Mouse (Mus musculus): Measurements from ENCODE around the gene Gss. TPM values are rescaled to one million over a fixed set of nuclear protein-coding genes. Genes with fewer than 3 reads are reported as not detected.
A peak's percentile ranks its signal among the peaks of the same experiment; 100 is the strongest.
"Not testable (repeated sequence)": the region's sequence is repeated elsewhere in the genome, so short reads cannot be mapped to it uniquely, and the experiment has no call there.

Gene Gss
- polyA plus RNA-seq, 1 experiment from 2014 or later: 27.7 TPM

- H3K4me2 ChIP-seq (ENCODE audit: low read depth, low read length): no peak overlapping the region
- no peak overlapping the region for H3K27ac ChIP-seq (ENCODE audit: low read length)
- no peaks in the 10 kb centered on the region for H3K36me3 ChIP-seq (ENCODE audit: control insufficient read depth, insufficient read depth, low read length)
- 0 out of 2 replicates have a peak, but pooled peaks cover 5% of the 10 kb centered on the region for H3K4me1 ChIP-seq (replicated peaks; ENCODE audit: control insufficient read depth, insufficient read depth, low read length)
- H3K27me3 ChIP-seq (ENCODE audit: control insufficient read depth, insufficient read depth, low read depth, low read length): no peaks in the 10 kb centered on the region
- H3K4me3 ChIP-seq (ENCODE audit: low read length): no peak overlapping the region
- peak; percentile 49 for ATAC-seq (ENCODE audit: low read depth)
- no peaks in the 10 kb centered on the region for H3K9me3 ChIP-seq (ENCODE audit: control insufficient read depth, low read length)
- 39% methylated on average over 6 of the region's 6 CpGs for WGBS
- no peak overlapping the region for H3K9ac ChIP-seq (ENCODE audit: low read length)
Measured at GRCm38 (mm10) chr2:155540822-155541458, 51.7 kb downstream of the Gss start.

DNA sequence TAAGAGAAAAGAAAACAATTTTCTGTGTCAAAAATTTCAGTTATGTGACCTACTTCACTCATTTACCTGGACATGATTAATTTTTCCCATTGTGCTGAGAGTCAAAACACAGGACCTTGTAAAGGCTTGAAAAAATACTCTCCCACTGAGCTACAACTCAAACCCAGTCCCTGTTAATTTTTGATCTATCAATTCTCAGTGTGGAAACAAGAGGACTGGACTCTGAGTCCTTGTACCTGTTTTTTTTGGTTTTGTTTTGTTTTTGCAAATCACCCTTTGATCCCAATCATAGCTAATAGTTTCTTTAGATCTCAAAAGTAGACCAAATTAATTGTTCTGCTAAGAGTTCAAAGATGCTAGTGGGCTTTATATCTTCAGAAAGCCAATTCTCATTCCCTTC, 52.9 kb downstream of the Gss start:
- no peaks in the 10 kb centered on the region for H3K27me3 ChIP-seq (ENCODE audit: control insufficient read depth, insufficient read depth, low read depth, low read length)
- 0 out of 2 replicates have a peak, but pooled peaks cover 5% of the 10 kb centered on the region for H3K4me1 ChIP-seq (replicated peaks; ENCODE audit: control insufficient read depth, insufficient read depth, low read length)
- no peak overlapping the region for H3K27ac ChIP-seq (ENCODE audit: low read length)
- no peak overlapping the region for H3K4me2 ChIP-seq (ENCODE audit: low read depth, low read length)
- H3K4me3 ChIP-seq (ENCODE audit: low read length): no peak overlapping the region
- H3K9me3 ChIP-seq (ENCODE audit: control insufficient read depth, low read length): no peaks in the 10 kb centered on the region
- H3K36me3 ChIP-seq (ENCODE audit: control insufficient read depth, insufficient read depth, low read length): no peaks in the 10 kb centered on the region
- no peak for ATAC-seq (ENCODE audit: low read depth)
- no peak overlapping the region for H3K9ac ChIP-seq (ENCODE audit: low read length)

- H3K27ac ChIP-seq (ENCODE audit: low read length); H3K36me3 ChIP-seq (ENCODE audit: control insufficient read depth, insufficient read depth, low read length); H3K9me3 ChIP-seq (ENCODE audit: control insufficient read depth, low read length); H3K4me1 ChIP-seq (replicated peaks; ENCODE audit: control insufficient read depth, insufficient read depth, low read length); H3K27me3 ChIP-seq (ENCODE audit: control insufficient read depth, insufficient read depth, low read depth, low read length); H3K9ac ChIP-seq (ENCODE audit: low read length); H3K4me2 ChIP-seq (ENCODE audit: low read depth, low read length); ATAC-seq (ENCODE audit: low read depth): not testable (repeated sequence)
- WGBS: 70% methylated on average over 7 of the region's 19 CpGs
- 0 out of 2 replicates have a peak overlapping the region, but pooled peaks have one; percentile 5 for H3K4me3 ChIP-seq (ENCODE audit: low read length)
Measured at GRCm38 (mm10) chr2:155538463-155539057, 54.0 kb downstream of the Gss start.

DNA sequence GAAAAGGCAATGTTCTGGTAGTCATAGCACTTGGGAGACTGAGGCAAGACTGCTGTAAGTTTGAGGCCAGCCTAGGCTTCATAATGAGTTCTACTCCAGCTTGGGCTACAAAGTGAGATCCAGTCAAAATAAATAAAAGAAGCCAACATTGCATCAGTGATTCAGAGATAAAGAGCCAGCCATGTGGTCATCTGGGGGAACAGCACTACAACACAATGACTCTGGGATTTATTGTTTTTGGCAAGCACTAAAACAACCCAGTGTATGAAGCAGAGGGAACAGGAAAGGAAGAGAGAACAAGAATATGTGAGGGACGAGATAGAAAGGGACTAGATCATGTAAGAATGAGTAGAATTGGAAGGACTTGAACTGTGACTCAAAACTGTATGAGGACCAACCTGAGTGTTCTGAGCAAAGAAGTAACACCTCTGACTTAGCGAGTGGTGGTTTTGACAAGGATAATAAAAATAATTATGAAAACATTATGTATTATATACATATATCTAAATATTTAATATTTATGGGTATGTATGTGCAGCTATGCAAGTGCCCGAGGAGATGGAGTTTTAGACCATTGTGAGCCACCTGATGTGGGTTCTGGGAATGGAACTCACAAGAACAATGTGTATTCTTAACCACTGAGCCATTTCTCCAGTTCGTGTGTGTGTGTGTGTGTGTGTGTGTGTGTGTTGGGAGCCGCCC, 54.7 kb downstream of the Gss start:
- Histone ChIP-seq H3K4me2 (ENCODE audit: low read depth, low read length) (no peak overlapping the region), H3K9me3 (ENCODE audit: control insufficient read depth, low read length) (no peaks in the 10 kb centered on the region), H3K4me3 (ENCODE audit: low read length) (no peak overlapping the region), H3K9ac (ENCODE audit: low read length) (no peak overlapping the region), H3K27me3 (ENCODE audit: control insufficient read depth, insufficient read depth, low read depth, low read length) (no peaks in the 10 kb centered on the region), H3K4me1 (replicated peaks; ENCODE audit: control insufficient read depth, insufficient read depth, low read length) (0 out of 2 replicates have a peak, but pooled peaks cover 5% of the 10 kb centered on the region), H3K27ac (ENCODE audit: low read length) (no peak overlapping the region), H3K36me3 (ENCODE audit: control insufficient read depth, insufficient read depth, low read length) (no peaks in the 10 kb centered on the region)
- ATAC-seq (ENCODE audit: low read depth): no peak
- WGBS: 62% methylated on average over 5 of the region's 5 CpGs

- Histone ChIP-seq H3K27ac (ENCODE audit: low read length) (no peak overlapping the region), H3K4me2 (ENCODE audit: low read depth, low read length) (no peak overlapping the region), H3K9ac (ENCODE audit: low read length) (no peak overlapping the region), H3K36me3 (ENCODE audit: control insufficient read depth, insufficient read depth, low read length) (no peaks in the 10 kb centered on the region), H3K4me3 (ENCODE audit: low read length) (no peak overlapping the region), H3K27me3 (ENCODE audit: control insufficient read depth, insufficient read depth, low read depth, low read length) (no peaks in the 10 kb centered on the region), H3K4me1 (replicated peaks; ENCODE audit: control insufficient read depth, insufficient read depth, low read length) (0 out of 2 replicates have a peak, but pooled peaks cover 5% of the 10 kb centered on the region), H3K9me3 (ENCODE audit: control insufficient read depth, low read length) (no peaks in the 10 kb centered on the region)
- ATAC-seq (ENCODE audit: low read depth): no peak
Measured at GRCm38 (mm10) chr2:155536292-155536691, 56.3 kb downstream of the Gss start.

- H3K27ac ChIP-seq (ENCODE audit: low read length): no peak overlapping the region
- H3K36me3 ChIP-seq (ENCODE audit: control insufficient read depth, insufficient read depth, low read length): no peaks in the 10 kb centered on the region
- H3K4me3 ChIP-seq (ENCODE audit: low read length): no peak overlapping the region
- no peaks in the 10 kb centered on the region for H3K4me1 ChIP-seq (replicated peaks; ENCODE audit: control insufficient read depth, insufficient read depth, low read length)
- H3K9me3 ChIP-seq (ENCODE audit: control insufficient read depth, low read length): no peaks in the 10 kb centered on the region
- no peaks in the 10 kb centered on the region for H3K27me3 ChIP-seq (ENCODE audit: control insufficient read depth, insufficient read depth, low read depth, low read length)
- no peak for ATAC-seq (ENCODE audit: low read depth)
- H3K4me2 ChIP-seq (ENCODE audit: low read depth, low read length): no peak overlapping the region
- WGBS: 41% methylated on average over 5 of the region's 5 CpGs
- no peak overlapping the region for H3K9ac ChIP-seq (ENCODE audit: low read length)
Measured at GRCm38 (mm10) chr2:155527367-155527766, 65.2 kb downstream of the Gss start.

- H3K4me1 ChIP-seq (replicated peaks; ENCODE audit: control insufficient read depth, insufficient read depth, low read length): no peaks in the 10 kb centered on the region
- H3K9ac ChIP-seq (ENCODE audit: low read length): no peak overlapping the region
- no peaks in the 10 kb centered on the region for H3K27me3 ChIP-seq (ENCODE audit: control insufficient read depth, insufficient read depth, low read depth, low read length)
- no peak overlapping the region for H3K27ac ChIP-seq (ENCODE audit: low read length)
- 31% methylated on average over 1 of the region's 1 CpGs for WGBS
- H3K36me3 ChIP-seq (ENCODE audit: control insufficient read depth, insufficient read depth, low read length): no peaks in the 10 kb centered on the region
- no peak for ATAC-seq (ENCODE audit: low read depth)
- no peak overlapping the region for H3K4me3 ChIP-seq (ENCODE audit: low read length)
- H3K4me2 ChIP-seq (ENCODE audit: low read depth, low read length): no peak overlapping the region
- no peaks in the 10 kb centered on the region for H3K9me3 ChIP-seq (ENCODE audit: control insufficient read depth, low read length)
Measured at GRCm38 (mm10) chr2:155524378-155524777, 68.2 kb downstream of the Gss start.

- no peak overlapping the region for H3K4me3 ChIP-seq (ENCODE audit: low read length)
- no peaks in the 10 kb centered on the region for H3K36me3 ChIP-seq (ENCODE audit: control insufficient read depth, insufficient read depth, low read length)
- no peak overlapping the region for H3K9ac ChIP-seq (ENCODE audit: low read length)
- no peak for ATAC-seq (ENCODE audit: low read depth)
- no peaks in the 10 kb centered on the region for H3K27me3 ChIP-seq (ENCODE audit: control insufficient read depth, insufficient read depth, low read depth, low read length)
- H3K4me1 ChIP-seq (replicated peaks; ENCODE audit: control insufficient read depth, insufficient read depth, low read length): no peaks in the 10 kb centered on the region; the same call in 1 of the 2 replicates
- no peak overlapping the region for H3K27ac ChIP-seq (ENCODE audit: low read length)
- no peak overlapping the region for H3K4me2 ChIP-seq (ENCODE audit: low read depth, low read length)
- WGBS: 47% methylated on average over 5 of the region's 5 CpGs
- H3K9me3 ChIP-seq (ENCODE audit: control insufficient read depth, low read length): no peaks in the 10 kb centered on the region
Measured at GRCm38 (mm10) chr2:155523706-155524105, 68.9 kb downstream of the Gss start.

DNA sequence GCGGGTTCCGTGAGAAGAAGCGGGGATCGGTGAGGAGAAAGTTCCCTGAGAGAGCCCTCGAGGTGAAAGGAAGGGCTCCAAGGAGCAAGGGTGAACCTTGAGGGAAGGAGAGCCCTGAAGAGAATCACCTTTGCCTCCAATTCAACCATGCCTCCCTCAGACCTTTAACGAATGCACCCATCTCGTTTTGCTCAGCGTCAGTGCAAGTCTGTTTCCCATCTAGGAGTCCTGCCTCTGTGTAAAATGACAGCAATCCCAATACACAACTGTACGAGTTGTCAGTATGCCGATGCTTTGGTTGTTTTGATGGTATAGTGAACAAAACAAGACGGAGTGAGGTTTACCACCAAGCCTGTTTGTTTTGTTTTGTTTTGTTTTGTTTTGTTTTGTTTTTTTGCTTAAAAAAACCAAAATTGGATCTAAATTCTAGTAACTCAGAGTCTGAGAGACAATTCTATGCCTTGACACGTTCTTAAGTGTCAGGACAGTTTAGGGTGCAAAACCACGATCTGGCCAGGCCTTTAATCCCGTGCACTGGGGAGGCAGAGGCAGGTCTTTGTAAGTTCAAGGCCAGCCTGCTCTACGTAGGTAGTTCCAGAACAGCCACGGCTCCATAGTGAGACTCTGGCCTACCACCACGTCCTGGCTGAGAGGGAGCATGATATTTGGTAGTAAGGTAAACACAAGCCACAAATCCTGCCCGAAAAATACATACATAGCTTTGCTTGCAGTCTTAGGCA, 73.9 kb downstream of the Gss start:
- Histone ChIP-seq H3K9me3 (ENCODE audit: control insufficient read depth, low read length) (no peaks in the 10 kb centered on the region), H3K9ac (ENCODE audit: low read length) (peak overlapping the region; percentile 78), H3K36me3 (ENCODE audit: control insufficient read depth, insufficient read depth, low read length) (no peaks in the 10 kb centered on the region), H3K27me3 (ENCODE audit: control insufficient read depth, insufficient read depth, low read depth, low read length) (peaks cover 9% of the 10 kb centered on the region), H3K4me3 (ENCODE audit: low read length) (peak overlapping the region; percentile 92), H3K27ac (ENCODE audit: low read length) (no peak overlapping the region), H3K4me2 (ENCODE audit: low read depth, low read length) (peak overlapping the region; percentile 94), H3K4me1 (replicated peaks; ENCODE audit: control insufficient read depth, insufficient read depth, low read length) (peaks cover 5% of the 10 kb centered on the region)
- ATAC-seq (ENCODE audit: low read depth): no peak
- WGBS: 22% methylated on average over 18 of the region's 18 CpGs
